Mouse (Mus musculus): Measurements from ENCODE around the gene Rhobtb3.

Rhobtb3 gene

GRCm38 (mm10) chr13:75943189-75944043, at the start of gene Rhobtb3:
Gene Rhobtb3, minus strand, starts transcription at chr13:75943925.
- DNase-seq (ENCODE audit: low read depth, low spot score): peak; percentile 94

- DNase-seq (ENCODE audit: low read depth, low spot score): peak; percentile 74
These were observed 48.7 kb upstream of the Rhobtb3 start for GRCm38 (mm10) chr13:75992169-75993028.

- DNase-seq (ENCODE audit: low read depth, low spot score): no peak
These were observed 44.4 kb upstream of the Rhobtb3 start for GRCm38 (mm10) chr13:75988096-75988495.

GRCm38 (mm10) chr13:75981901-75982300, 38.2 kb upstream of the Rhobtb3 start:
- no peak for DNase-seq (ENCODE audit: low read depth, low spot score)

- no peak for DNase-seq (ENCODE audit: low read depth, low spot score)
These were observed 32.9 kb upstream of the Rhobtb3 start for GRCm38 (mm10) chr13:75976649-75977048.

- DNase-seq (ENCODE audit: low read depth, low spot score): no peak
These were observed 32.5 kb upstream of the Rhobtb3 start for GRCm38 (mm10) chr13:75976218-75976617.

- no peak for DNase-seq (ENCODE audit: low read depth, low spot score)
These were observed 31.9 kb upstream of the Rhobtb3 start for GRCm38 (mm10) chr13:75975629-75976028.

GRCm38 (mm10) chr13:75974481-75974880, 30.8 kb upstream of the Rhobtb3 start:
- no peak for DNase-seq (ENCODE audit: low read depth, low spot score)

- no peak for DNase-seq (ENCODE audit: low read depth, low spot score)
These were observed 23.1 kb upstream of the Rhobtb3 start, which contains the start of gene Spata9 for GRCm38 (mm10) chr13:75966850-75967249. Gene Spata9, plus strand, starts transcription at chr13:75967150.

GRCm38 (mm10) chr13:75955357-75955992, 11.8 kb upstream of the Rhobtb3 start:
- DNase-seq (ENCODE audit: low read depth, low spot score): no peak

- peak; percentile 36 for DNase-seq (ENCODE audit: low read depth, low spot score)
These were observed 6.6 kb upstream of the Rhobtb3 start for GRCm38 (mm10) chr13:75950295-75950694.

- peak; percentile 7 for DNase-seq (ENCODE audit: low read depth, low spot score)
These were observed 507 bp upstream of the Rhobtb3 start for GRCm38 (mm10) chr13:75944044-75944820.

GRCm38 (mm10) chr13:75942731-75943130, 994 bp downstream of the Rhobtb3 start:
- peak; percentile 57 for DNase-seq (ENCODE audit: low read depth, low spot score)

GRCm38 (mm10) chr13:75941518-75942295, 2.0 kb downstream of the Rhobtb3 start:
- no peak for DNase-seq (ENCODE audit: low read depth, low spot score)

- no peak for DNase-seq (ENCODE audit: low read depth, low spot score)
These were observed 2.8 kb downstream of the Rhobtb3 start for GRCm38 (mm10) chr13:75940791-75941517.

GRCm38 (mm10) chr13:75938866-75939265, 4.9 kb downstream of the Rhobtb3 start:
- DNase-seq (ENCODE audit: low read depth, low spot score): no peak

- DNase-seq (ENCODE audit: low read depth, low spot score): no peak
These were observed 10.4 kb downstream of the Rhobtb3 start for GRCm38 (mm10) chr13:75933287-75933686.

- peak; percentile 42 for DNase-seq (ENCODE audit: low read depth, low spot score)
These were observed 12.7 kb downstream of the Rhobtb3 start for GRCm38 (mm10) chr13:75931073-75931472.

- no peak for DNase-seq (ENCODE audit: low read depth, low spot score)
These were observed 13.1 kb downstream of the Rhobtb3 start for GRCm38 (mm10) chr13:75930660-75931059.

- no peak for DNase-seq (ENCODE audit: low read depth, low spot score)
These were observed 13.7 kb downstream of the Rhobtb3 start for GRCm38 (mm10) chr13:75930023-75930422.

Measured in forelimb bud, embryonic 11.5 days (tissue).